Mouse (Mus musculus): Measurements from ENCODE around the gene Rhou. TPM values are rescaled to one million over a fixed set of nuclear protein-coding genes. Genes with fewer than 3 reads are reported as not detected.

The Rhou gene
- total and polyA plus RNA-seq, 3 experiments, result 0.08 to 0.16 TPM; not detected in 1

DNA sequence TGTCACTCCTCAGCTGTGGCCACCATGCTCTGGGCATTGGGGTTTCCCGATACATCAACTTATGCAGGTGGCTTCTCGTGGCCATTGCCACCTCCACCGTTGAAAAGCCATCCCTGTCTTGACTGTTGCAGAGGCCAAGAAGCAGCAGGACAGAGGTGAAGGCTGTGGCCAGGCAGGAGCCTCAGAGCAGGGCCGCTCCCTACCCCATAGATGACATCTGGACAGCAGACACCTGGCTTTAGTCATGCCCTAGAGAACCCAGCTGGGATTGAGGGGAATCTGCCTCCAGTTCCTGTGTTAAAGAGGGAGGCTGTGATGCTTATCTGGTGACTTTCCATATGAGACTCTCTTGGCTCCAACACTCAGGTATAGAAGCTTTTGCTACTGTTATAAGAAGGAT, 24.7 kb downstream of the Rhou start:
- H3K9ac ChIP-seq (ENCODE audit: insufficient read depth, low read depth), result no peak overlapping the region
- dilution Hi-C loops (cut with MboI; ENCODE audit: extremely low pct_ligation_motif_present, extremely low pct_unique_long_range_greater_than_20kb, low sequenced_read_pairs), result no loop called here
- no peaks in the 10 kb centered on the region for H3K79me2 ChIP-seq (replicated peaks; ENCODE audit: control insufficient read depth, extremely low read depth, insufficient read depth, poor library complexity, severe bottlenecking)
- no peaks in the 10 kb centered on the region for H3K36me3 ChIP-seq (replicated peaks in 1 of 2; ENCODE audit: control insufficient read depth in 1 of 2, insufficient read depth in 1 of 2, low read length in 1 of 2)
- H3K4me2 ChIP-seq (ENCODE audit: insufficient read depth, low read depth, poor library complexity, severe bottlenecking), result no peak overlapping the region
- in situ Hi-C loops (cut with MboI; ENCODE audit: low pct_ligation_motif_present, low pct_unique_long_range_greater_than_20kb, low sequenced_read_pairs), result no loop called here
- DNase-seq (ENCODE audit: extremely low read depth), result no peak
- no peak overlapping the region for H3K4me3 ChIP-seq (replicated peaks in 1 of 3; ENCODE audit: low read depth in 2 of 3, low read length in 2 of 3, poor library complexity in 1 of 3)
- H3K27me3 ChIP-seq (replicated peaks), result peaks cover 16% of the 10 kb centered on the region
- TF ChIP-seq ETS1 (conservative IDR thresholded peaks at IDR 0.05; ENCODE audit: low read depth, low read length) (no peak), POLR2A (IDR thresholded peaks at IDR 0.05; ENCODE audit: low read depth, low read length) (no peak), MAFK (IDR thresholded peaks at IDR 0.05; ENCODE audit: insufficient replicate concordance, low read length) (no peak), MEF2A (IDR thresholded peaks at IDR 0.05; ENCODE audit: borderline replicate concordance, low read depth, low read length) (no peak), EP300 (IDR thresholded peaks at IDR 0.05; ENCODE audit: low read length) (no peak), USF2 (conservative IDR thresholded peaks at IDR 0.05; ENCODE audit: low read depth, low read length) (no peak), POLR2AphosphoS2 (IDR thresholded peaks at IDR 0.05; ENCODE audit: low read depth, low read length) (no peak), ZNF384 (IDR thresholded peaks at IDR 0.05; ENCODE audit: low read depth, low read length) (no peak), ZMIZ1 (IDR thresholded peaks at IDR 0.05; ENCODE audit: low read depth, low read length) (no peak), USF1 (IDR thresholded peaks at IDR 0.05; ENCODE audit: low read depth, low read length) (no peak), UBTF (IDR thresholded peaks at IDR 0.05; ENCODE audit: low read depth, low read length) (no peak), NELFE (IDR thresholded peaks at IDR 0.05; ENCODE audit: low read depth, low read length) (no peak), ZC3H11A (IDR thresholded peaks at IDR 0.05; ENCODE audit: low read depth, low read length) (no peak), E2F4 (IDR thresholded peaks at IDR 0.05; ENCODE audit: insufficient replicate concordance, low read depth, low read length) (no peak), MAZ (IDR thresholded peaks at IDR 0.05; ENCODE audit: low read depth, low read length) (no peak), CTCF (conservative IDR thresholded peaks at IDR 0.05 in 1 of 2, IDR thresholded peaks at IDR 0.05 in 1 of 2; ENCODE audit: low read depth in 2 of 2, low read length in 2 of 2) (no peak), MYC (IDR thresholded peaks at IDR 0.05; ENCODE audit: low read depth, low read length) (no peak), CHD1 (IDR thresholded peaks at IDR 0.05; ENCODE audit: low read depth, low read length) (no peak)
- no peaks in the 10 kb centered on the region for H3K9me3 ChIP-seq (replicated peaks; ENCODE audit: low read length)
- peaks cover 0 to 8% of the 10 kb centered on the region in 2 experiments; a peak in 2 of 4 replicates for H3K4me1 ChIP-seq (ENCODE audit: control insufficient read depth in 1 of 2, insufficient read depth in 2 of 2)
- no peak overlapping the region for H3K27ac ChIP-seq (ENCODE audit: insufficient read depth, low read depth)

DNA sequence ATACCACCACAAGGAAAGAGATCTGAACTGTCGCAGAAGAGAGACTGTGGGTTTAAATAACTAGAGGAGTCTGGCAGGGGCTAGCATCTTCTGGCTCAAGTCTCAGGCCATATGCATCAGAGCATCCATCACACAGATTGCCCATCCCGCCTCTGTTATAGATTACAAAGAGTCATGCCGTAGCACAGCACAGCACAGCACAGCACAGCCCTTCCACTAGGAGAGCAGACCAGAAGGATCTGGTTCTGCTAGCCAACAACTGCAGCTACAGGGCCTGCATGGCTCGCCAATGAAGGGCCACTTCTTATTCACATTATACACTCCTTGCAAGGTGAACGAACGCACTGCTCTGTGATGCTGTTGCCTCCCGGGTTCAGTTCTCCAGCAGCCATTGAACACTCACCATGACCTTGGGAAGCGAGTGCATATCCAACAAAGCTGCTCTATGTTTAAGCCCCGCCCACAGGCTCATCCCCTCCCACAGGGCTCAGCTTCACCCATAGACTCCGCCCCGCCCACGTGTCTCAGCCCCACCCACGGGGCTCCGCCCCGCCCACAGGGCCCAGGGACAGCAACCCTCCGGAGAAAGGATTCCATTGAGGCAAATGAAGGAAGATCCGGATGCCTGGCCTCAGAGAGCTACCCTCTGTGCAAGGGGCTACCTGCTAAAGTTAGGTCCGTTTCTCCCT, 28.5 kb downstream of the Rhou start:
- dilution Hi-C loops (cut with MboI; ENCODE audit: extremely low pct_ligation_motif_present, extremely low pct_unique_long_range_greater_than_20kb, low sequenced_read_pairs) (no loop called here), in situ Hi-C loops (cut with MboI; ENCODE audit: low pct_ligation_motif_present, low pct_unique_long_range_greater_than_20kb, low sequenced_read_pairs) (no loop called here)
- Histone ChIP-seq H3K27ac (ENCODE audit: insufficient read depth, low read depth) (no peak overlapping the region), H3K36me3 (replicated peaks in 1 of 2; ENCODE audit: control insufficient read depth in 1 of 2, insufficient read depth in 1 of 2, low read length in 1 of 2) (no peaks in the 10 kb centered on the region), H3K9me3 (replicated peaks; ENCODE audit: low read length) (no peaks in the 10 kb centered on the region), H3K4me1 (ENCODE audit: control insufficient read depth in 1 of 2, insufficient read depth in 2 of 2) (peaks cover 4 to 14% of the 10 kb centered on the region in 2 experiments), H3K27me3 (replicated peaks) (peaks cover 10% of the 10 kb centered on the region), H3K9ac (ENCODE audit: insufficient read depth, low read depth) (no peak overlapping the region), H3K4me3 (replicated peaks in 1 of 3; ENCODE audit: low read depth in 2 of 3, low read length in 2 of 3, poor library complexity in 1 of 3) (no peak overlapping the region), H3K79me2 (replicated peaks; ENCODE audit: control insufficient read depth, extremely low read depth, insufficient read depth, poor library complexity, severe bottlenecking) (no peaks in the 10 kb centered on the region), H3K4me2 (ENCODE audit: insufficient read depth, low read depth, poor library complexity, severe bottlenecking) (no peak overlapping the region)
- no peak for DNase-seq (ENCODE audit: extremely low read depth)
- TF ChIP-seq JUND (conservative IDR thresholded peaks at IDR 0.05; ENCODE audit: low read depth, low read length) (no peak), MAFK (IDR thresholded peaks at IDR 0.05; ENCODE audit: insufficient replicate concordance, low read length) (no peak), USF1 (IDR thresholded peaks at IDR 0.05; ENCODE audit: low read depth, low read length) (no peak), PAX5 (IDR thresholded peaks at IDR 0.05; ENCODE audit: low read length) (no peak), JUN (IDR thresholded peaks at IDR 0.05; ENCODE audit: insufficient read depth, low read depth, low read length) (no peak), RAD21 (IDR thresholded peaks at IDR 0.05; ENCODE audit: low read depth, low read length) (no peak), POLR2A (IDR thresholded peaks at IDR 0.05; ENCODE audit: low read depth, low read length) (no peak), CHD1 (IDR thresholded peaks at IDR 0.05; ENCODE audit: low read depth, low read length) (no peak), CHD2 (IDR thresholded peaks at IDR 0.05; ENCODE audit: low read length) (no peak), USF2 (conservative IDR thresholded peaks at IDR 0.05; ENCODE audit: low read depth, low read length) (no peak), SIN3A (IDR thresholded peaks at IDR 0.05; ENCODE audit: low read length) (no peak), SMC3 (IDR thresholded peaks at IDR 0.05; ENCODE audit: low read depth, low read length) (no peak), MAZ (IDR thresholded peaks at IDR 0.05; ENCODE audit: low read depth, low read length) (no peak), ZMIZ1 (IDR thresholded peaks at IDR 0.05; ENCODE audit: low read depth, low read length) (no peak), KAT2A (IDR thresholded peaks at IDR 0.05; ENCODE audit: insufficient replicate concordance, low read length) (no peak), POLR2AphosphoS2 (IDR thresholded peaks at IDR 0.05; ENCODE audit: low read depth, low read length) (no peak), UBTF (IDR thresholded peaks at IDR 0.05; ENCODE audit: low read depth, low read length) (no peak), MEF2A (IDR thresholded peaks at IDR 0.05; ENCODE audit: borderline replicate concordance, low read depth, low read length) (no peak), ZC3H11A (IDR thresholded peaks at IDR 0.05; ENCODE audit: low read depth, low read length) (no peak)

Data from CH12.LX (cell line).